Mouse (Mus musculus) lung, embryonic 15.5 days (tissue): ENCODE results near the gene Snd1. TPM values are rescaled to one million over a fixed set of nuclear protein-coding genes. Genes with fewer than 3 reads are reported as not detected.

ENCODE experiments used
- ATAC-seq: fragments of 200-750 bp; cut with Nextera tagmentation; 2 replicates; pipeline ENCODE4 v1.8.0; 2017; ENCODE audit warnings: moderate number of reproducible peaks, borderline replicate concordance; ENCODE audit not compliant: low FRiP score, low TSS enrichment; ENCODE audit errors: extremely low read depth
- H3K27ac ChIP-seq: fragments of 300-500 bp; sonication (generic); 2 replicates; pipeline ENCODE4 v1.5.1; 2015; ENCODE audit warnings: moderate library complexity, mild to moderate bottlenecking, inconsistent platforms
- H3K27me3 ChIP-seq: fragments of 300-500 bp; sonication (generic); 2 replicates; pipeline ENCODE4 v1.6.1; 2015; ENCODE audit warnings: inconsistent platforms
- H3K36me3 ChIP-seq: fragments of 300-500 bp; sonication (generic); 2 replicates; pipeline ENCODE4 v1.6.1; 2015; ENCODE audit warnings: inconsistent platforms
- H3K4me1 ChIP-seq: fragments of 300-500 bp; sonication (generic); 2 replicates; pipeline ENCODE4 v1.6.1; 2015; ENCODE audit warnings: inconsistent platforms
- H3K4me2 ChIP-seq: fragments of 300-500 bp; sonication (generic); 2 replicates; pipeline ENCODE4 v1.6.1; 2015; ENCODE audit warnings: inconsistent platforms, mild to moderate bottlenecking, moderate library complexity
- H3K4me3 ChIP-seq: fragments of 300-500 bp; sonication (generic); 2 replicates; pipeline ENCODE4 v1.5.1; 2015; ENCODE audit warnings: mild to moderate bottlenecking, inconsistent platforms
- H3K9ac ChIP-seq: fragments of 300-500 bp; sonication (generic); 2 replicates; pipeline ENCODE4 v1.6.1; 2015; ENCODE audit warnings: inconsistent platforms
- H3K9me3 ChIP-seq: fragments of 300-500 bp; sonication (generic); 2 replicates; pipeline ENCODE4 v1.6.1; 2016; ENCODE audit warnings: inconsistent platforms
- WGBS: fragments of 180-500 bp; shearing (Covaris S2); methylation state at CpG from one replicate; pipeline ENCODE4 v1.1.7; 2015; 5-methylcytosine and 5-hydroxymethylcytosine counted together
- polyA plus RNA-seq: library from polyadenylated mRNA; unstranded; fragments of >200 nt; fragmentation: Nextera tagmentation; extraction: Ambion mirVana; gene quantifications from 2 replicates; pipeline ENCODE4 v1.2.1, GENCODE M21; 2015

Gene Snd1
- polyA plus RNA-seq, 1 experiment from 2014 or later: 131 TPM

GRCm38 (mm10) chr6:28692659-28693058 lies 217.7 kb downstream of the Snd1 start:
- ATAC-seq: no peak
- Histone ChIP-seq H3K4me1 (no peaks in the 10 kb centered on the region), H3K27ac (no peak overlapping the region), H3K4me2 (no peak overlapping the region), H3K36me3 (no peaks in the 10 kb centered on the region), H3K27me3 (no peaks in the 10 kb centered on the region), H3K9ac (no peak overlapping the region), H3K9me3 (no peaks in the 10 kb centered on the region), H3K4me3 (no peak overlapping the region)

DNA sequence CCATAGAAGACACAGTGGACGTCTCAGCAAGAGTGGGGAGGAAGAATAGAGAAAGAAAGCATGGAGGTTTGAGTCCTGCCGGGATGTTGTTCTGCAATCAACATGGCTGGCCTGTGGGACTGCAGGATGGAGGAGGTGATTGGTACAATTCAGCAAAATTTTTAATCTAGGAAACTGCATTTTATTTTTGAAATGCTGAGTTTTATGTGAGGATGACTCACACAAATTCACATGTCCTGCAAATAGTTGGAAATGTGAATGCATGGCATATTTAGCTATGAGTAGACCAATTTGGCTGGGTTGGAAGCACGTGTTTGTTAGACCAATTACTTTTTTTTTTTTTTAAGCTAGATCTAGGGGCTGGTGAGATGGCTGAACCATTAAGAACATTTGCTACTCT lies 222.3 kb downstream of the Snd1 start:
- H3K4me1 ChIP-seq: no peaks in the 10 kb centered on the region
- H3K4me3 ChIP-seq: no peak overlapping the region
- no peaks in the 10 kb centered on the region for H3K27me3 ChIP-seq
- no peak for ATAC-seq
- 85% methylated on average over 3 of the region's 3 CpGs for whole genome bisulfite sequencing
- H3K9ac ChIP-seq: no peak overlapping the region
- 0 out of 2 replicates have a peak, but pooled peaks cover 2% of the 10 kb centered on the region for H3K36me3 ChIP-seq
- H3K9me3 ChIP-seq: no peaks in the 10 kb centered on the region
- H3K4me2 ChIP-seq: no peak overlapping the region
- H3K27ac ChIP-seq: no peak overlapping the region

GRCm38 (mm10) chr6:28704612-28705011 lies 229.7 kb downstream of the Snd1 start:
- H3K27ac ChIP-seq: no peak overlapping the region
- no peak for ATAC-seq
- H3K27me3 ChIP-seq: no peaks in the 10 kb centered on the region
- no peak overlapping the region for H3K4me2 ChIP-seq
- no peak overlapping the region for H3K9ac ChIP-seq
- H3K9me3 ChIP-seq: no peaks in the 10 kb centered on the region
- H3K36me3 ChIP-seq: peaks cover 6% of the 10 kb centered on the region; the same call in 1 of the 2 replicates
- H3K4me1 ChIP-seq: peaks cover 26% of the 10 kb centered on the region
- 22% methylated on average over 6 of the region's 6 CpGs for WGBS
- H3K4me3 ChIP-seq: no peak overlapping the region

GRCm38 (mm10) chr6:28705384-28706107 lies 230.6 kb downstream of the Snd1 start:
- H3K4me2 ChIP-seq: no peak overlapping the region
- H3K4me1 ChIP-seq: peaks cover 26% of the 10 kb centered on the region
- no peak overlapping the region for H3K27ac ChIP-seq
- H3K9ac ChIP-seq: no peak overlapping the region
- no peaks in the 10 kb centered on the region for H3K27me3 ChIP-seq
- ATAC-seq: no peak
- H3K9me3 ChIP-seq: no peaks in the 10 kb centered on the region
- no peak overlapping the region for H3K4me3 ChIP-seq
- peaks cover 7% of the 10 kb centered on the region; the same call in 1 of the 2 replicates for H3K36me3 ChIP-seq
- WGBS: 60% methylated on average over 6 of the region's 6 CpGs

- Histone ChIP-seq H3K27me3 (no peaks in the 10 kb centered on the region), H3K9me3 (no peaks in the 10 kb centered on the region), H3K36me3 (peaks cover 7% of the 10 kb centered on the region; the same call in 1 of the 2 replicates), H3K4me1 (peaks cover 26% of the 10 kb centered on the region), H3K4me3 (no peak overlapping the region), H3K4me2 (no peak overlapping the region), H3K9ac (no peak overlapping the region), H3K27ac (peak overlapping the region; percentile 15; the same call in 1 of the 2 replicates)
- ATAC-seq: no peak
- WGBS: 46% methylated on average over 8 of the region's 8 CpGs
Measured at GRCm38 (mm10) chr6:28706108-28706975, 231.4 kb downstream of the Snd1 start.

DNA sequence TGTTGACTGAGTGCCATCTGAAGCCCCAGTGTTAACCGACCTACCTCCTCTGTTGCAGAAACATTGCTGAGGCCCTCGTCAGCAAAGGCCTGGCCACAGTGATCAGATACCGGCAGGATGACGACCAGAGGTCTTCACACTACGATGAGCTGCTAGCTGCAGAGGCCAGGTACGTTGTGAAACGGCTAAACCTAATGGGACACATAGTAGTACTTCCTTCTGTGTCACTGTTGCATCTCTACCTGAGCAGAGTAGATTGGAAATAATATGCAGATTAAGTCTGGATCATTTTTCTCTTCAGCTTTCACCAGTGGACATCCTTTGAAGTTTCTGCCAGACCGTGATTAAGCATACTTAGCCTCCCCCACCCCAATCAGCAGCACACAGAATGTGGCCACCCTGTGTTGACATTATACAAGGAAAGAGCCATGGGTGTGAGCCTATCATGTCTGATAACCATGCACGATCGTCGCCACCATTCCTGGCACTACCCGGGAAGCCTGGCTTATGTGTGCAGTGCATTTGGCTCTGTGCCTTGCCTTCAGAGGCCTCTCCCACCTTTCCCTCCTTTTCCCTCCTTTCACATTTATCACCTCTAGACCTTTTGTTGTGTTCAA lies 232.1 kb downstream of the Snd1 start:
- no peak overlapping the region for H3K9ac ChIP-seq
- no peak overlapping the region for H3K27ac ChIP-seq
- 44% methylated on average over 12 of the region's 12 CpGs for WGBS
- no peaks in the 10 kb centered on the region for H3K27me3 ChIP-seq
- no peaks in the 10 kb centered on the region for H3K9me3 ChIP-seq
- H3K36me3 ChIP-seq: peaks cover 7% of the 10 kb centered on the region; the same call in 1 of the 2 replicates
- H3K4me1 ChIP-seq: peaks cover 26% of the 10 kb centered on the region
- H3K4me2 ChIP-seq: no peak overlapping the region
- no peak for ATAC-seq
- H3K4me3 ChIP-seq: no peak overlapping the region

GRCm38 (mm10) chr6:28710035-28710434 lies 235.1 kb downstream of the Snd1 start:
- Histone ChIP-seq H3K4me1 (peaks cover 21% of the 10 kb centered on the region), H3K4me2 (no peak overlapping the region), H3K27ac (no peak overlapping the region), H3K36me3 (peaks cover 7% of the 10 kb centered on the region; the same call in 1 of the 2 replicates), H3K9me3 (no peaks in the 10 kb centered on the region), H3K4me3 (no peak overlapping the region), H3K9ac (no peak overlapping the region), H3K27me3 (no peaks in the 10 kb centered on the region)
- 27% methylated on average over 2 of the region's 2 CpGs for WGBS
- no peak for ATAC-seq

DNA sequence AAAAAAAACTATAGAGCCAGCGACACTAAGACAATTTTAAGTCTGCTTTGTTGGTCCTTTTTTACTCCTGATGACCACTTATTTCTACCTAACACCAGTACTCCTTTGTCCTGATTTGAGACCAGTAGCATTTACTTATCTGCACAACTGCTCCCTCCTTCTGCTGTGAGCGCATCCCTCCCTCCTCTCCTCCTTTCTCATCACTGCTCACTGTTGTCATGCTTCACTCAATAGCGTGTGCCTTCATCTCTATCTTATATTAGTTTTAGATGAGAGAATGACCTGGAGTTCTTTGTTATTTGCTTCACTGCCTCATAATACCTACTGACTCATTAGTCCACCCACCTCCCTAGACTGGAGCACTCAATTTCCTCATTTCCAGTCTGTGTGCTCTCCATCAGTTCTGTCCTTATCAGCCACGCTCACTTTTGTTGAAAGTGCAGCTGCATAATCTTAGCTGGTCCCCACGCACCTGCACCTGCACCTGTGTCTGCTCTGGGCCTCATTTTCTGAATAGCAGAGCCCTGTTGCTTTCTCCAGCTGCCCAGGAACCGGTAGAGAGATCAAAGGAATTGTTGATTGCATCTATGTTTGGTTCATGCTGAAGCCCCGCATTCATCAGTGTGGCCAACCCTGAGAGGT lies 242.4 kb downstream of the Snd1 start:
- H3K27ac ChIP-seq: no peak overlapping the region

DNA sequence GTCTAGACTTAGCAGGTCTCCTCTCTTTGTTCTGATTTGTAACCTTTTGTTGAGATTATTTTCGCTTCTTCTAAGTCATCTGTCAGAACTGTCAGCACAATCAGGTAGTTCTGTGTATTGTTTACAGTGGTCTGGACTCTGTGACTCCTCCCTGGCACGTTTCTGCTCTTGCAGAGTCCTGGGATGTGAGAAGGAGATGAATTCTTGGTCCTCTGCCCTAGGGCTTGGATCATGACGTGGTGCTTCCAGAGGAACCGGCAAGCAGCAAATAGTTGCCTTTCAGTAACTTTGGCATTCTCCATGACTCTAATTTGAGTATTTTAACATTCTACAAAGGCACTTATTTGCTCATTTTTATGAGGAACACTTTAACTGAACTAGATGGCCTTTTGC lies 242.9 kb downstream of the Snd1 start:
- Histone ChIP-seq H3K4me1 (peaks cover 4% of the 10 kb centered on the region; the same call in 1 of the 2 replicates), H3K36me3 (no peaks in the 10 kb centered on the region), H3K4me3 (no peak overlapping the region), H3K27ac (no peak overlapping the region), H3K27me3 (no peaks in the 10 kb centered on the region), H3K4me2 (no peak overlapping the region), H3K9ac (no peak overlapping the region), H3K9me3 (no peaks in the 10 kb centered on the region)
- ATAC-seq: no peak
- WGBS: 31% methylated on average over 4 of the region's 4 CpGs

More for the DNA sequence above, 242.4 kb downstream of the Snd1 start:
- Histone ChIP-seq H3K27me3 (no peaks in the 10 kb centered on the region), H3K4me2 (no peak overlapping the region), H3K9me3 (no peaks in the 10 kb centered on the region), H3K4me3 (no peak overlapping the region), H3K4me1 (no peaks in the 10 kb centered on the region), H3K36me3 (no peaks in the 10 kb centered on the region), H3K9ac (no peak overlapping the region)
- 54% methylated on average over 7 of the region's 7 CpGs for WGBS
- no peak for ATAC-seq

GRCm38 (mm10) chr6:28720391-28721171 lies 245.6 kb downstream of the Snd1 start:
- no peaks in the 10 kb centered on the region for H3K9me3 ChIP-seq
- no peaks in the 10 kb centered on the region for H3K27me3 ChIP-seq
- H3K27ac ChIP-seq: no peak overlapping the region
- no peak overlapping the region for H3K4me2 ChIP-seq
- H3K4me3 ChIP-seq: no peak overlapping the region
- ATAC-seq: no peak
- H3K9ac ChIP-seq: no peak overlapping the region
- H3K36me3 ChIP-seq: no peaks in the 10 kb centered on the region
- 71% methylated on average over 9 of the region's 9 CpGs for WGBS
- peaks cover 8% of the 10 kb centered on the region; the same call in 1 of the 2 replicates for H3K4me1 ChIP-seq

GRCm38 (mm10) chr6:28723059-28723458 lies 248.1 kb downstream of the Snd1 start:
- no peak for ATAC-seq
- Histone ChIP-seq H3K27me3 (no peaks in the 10 kb centered on the region), H3K4me1 (peaks cover 8% of the 10 kb centered on the region; the same call in 1 of the 2 replicates), H3K9me3 (no peaks in the 10 kb centered on the region), H3K4me3 (no peak overlapping the region), H3K4me2 (no peak overlapping the region), H3K9ac (no peak overlapping the region), H3K27ac (no peak overlapping the region), H3K36me3 (0 out of 2 replicates have a peak, but pooled peaks cover 3% of the 10 kb centered on the region)
- 4% methylated on average over 2 of the region's 2 CpGs for WGBS
